Mouse (Mus musculus): ENCODE results near the gene Akap13.

The Akap13 gene

GRCm38 (mm10) chr7:75642178-75642777 is 186.9 kb downstream of the Akap13 start:
- peak; percentile 69 to 77 for DNase-seq

GRCm38 (mm10) chr7:75642846-75643563 is 187.7 kb downstream of the Akap13 start:
- DNase-seq = no peak

GRCm38 (mm10) chr7:75643986-75644385 is 188.7 kb downstream of the Akap13 start:
- no peak for DNase-seq

GRCm38 (mm10) chr7:75644585-75644984 is 189.3 kb downstream of the Akap13 start:
- DNase-seq = no peak

- DNase-seq = no peak
Measured at GRCm38 (mm10) chr7:75645156-75645933, 190.0 kb downstream of the Akap13 start.

GRCm38 (mm10) chr7:75648051-75648450 is 192.7 kb downstream of the Akap13 start:
- DNase-seq = no peak

- peak in 1 of 2 experiments; percentile 55 for DNase-seq
Measured at GRCm38 (mm10) chr7:75648961-75649360, 193.6 kb downstream of the Akap13 start.

- no peak for DNase-seq
Measured at GRCm38 (mm10) chr7:75649966-75650365, 194.6 kb downstream of the Akap13 start.

GRCm38 (mm10) chr7:75653684-75654317 is 198.5 kb downstream of the Akap13 start:
- DNase-seq = no peak

- no peak for DNase-seq
Measured at GRCm38 (mm10) chr7:75655180-75656074, 200.1 kb downstream of the Akap13 start.

GRCm38 (mm10) chr7:75656297-75656852 is 201.0 kb downstream of the Akap13 start:
- no peak for DNase-seq

- DNase-seq = no peak
Measured at GRCm38 (mm10) chr7:75656896-75657295, 201.6 kb downstream of the Akap13 start.

GRCm38 (mm10) chr7:75664455-75664854 is 209.1 kb downstream of the Akap13 start:
- no peak for DNase-seq

- DNase-seq = no peak
Measured at GRCm38 (mm10) chr7:75666982-75667381, 211.6 kb downstream of the Akap13 start.

GRCm38 (mm10) chr7:75667531-75667930 is 212.2 kb downstream of the Akap13 start:
- no peak for DNase-seq

GRCm38 (mm10) chr7:75668396-75668795 is 213.1 kb downstream of the Akap13 start:
- DNase-seq = no peak

GRCm38 (mm10) chr7:75669416-75669815 is 214.1 kb downstream of the Akap13 start:
- DNase-seq = no peak

GRCm38 (mm10) chr7:75679631-75680030 is 224.3 kb downstream of the Akap13 start:
- no peak for DNase-seq

GRCm38 (mm10) chr7:75682901-75683300 is 227.6 kb downstream of the Akap13 start:
- no peak for DNase-seq

GRCm38 (mm10) chr7:75683410-75683809 is 228.1 kb downstream of the Akap13 start:
- DNase-seq = no peak

- no peak for DNase-seq
Measured at GRCm38 (mm10) chr7:75684976-75685375, 229.6 kb downstream of the Akap13 start.
